Mouse (Mus musculus) testis, adult 2 months (tissue): Measurements from ENCODE around the gene Gcsh. TPM values are rescaled to one million over a fixed set of nuclear protein-coding genes. Genes with fewer than 3 reads are reported as not detected.

ENCODE experiments used
- H3K27ac ChIP-seq: fragments of 200-500 bp; 2 replicates; pipeline ENCODE4 v1.5.1; 2012; ENCODE audit warnings: low read depth, low read length; ENCODE audit not compliant: control insufficient read depth, insufficient read depth
- H3K27me3 ChIP-seq: fragments of 200-500 bp; 2 replicates; pipeline ENCODE4 v1.6.1; 2012; ENCODE audit warnings: mild to moderate bottlenecking, low read length, moderate library complexity; ENCODE audit not compliant: control insufficient read depth, insufficient read depth
- H3K36me3 ChIP-seq: fragments of 200-500 bp; 2 replicates; pipeline ENCODE4 v1.6.1; 2012; ENCODE audit warnings: mild to moderate bottlenecking, low read length; ENCODE audit not compliant: control insufficient read depth, insufficient read depth
- H3K4me1 ChIP-seq: fragments of 200-500 bp; 2 replicates; pipeline ENCODE4 v1.6.1; 2012; ENCODE audit warnings: low read length; ENCODE audit not compliant: control insufficient read depth, insufficient read depth
- H3K4me3 ChIP-seq: fragments of 200-500 bp; 2 replicates; pipeline ENCODE4 v1.5.1; 2012; ENCODE audit warnings: low read depth, mild to moderate bottlenecking, low read length, moderate library complexity, mixed read lengths; ENCODE audit not compliant: control insufficient read depth
- CTCF ChIP-seq: fragments of 200-500 bp; IDR thresholded peaks from 2 replicates; pipeline ENCODE4 v1.5.1; 2012; ENCODE audit warnings: low read depth, mild to moderate bottlenecking, inconsistent platforms, low read length, moderate library complexity; ENCODE audit not compliant: control insufficient read depth, insufficient read depth, insufficient replicate concordance
- POLR2A ChIP-seq: fragments of 200-500 bp; IDR thresholded peaks from 2 replicates; pipeline ENCODE4 v1.6.1; 2012; ENCODE audit warnings: low read depth, mild to moderate bottlenecking, inconsistent platforms, low read length, moderate library complexity; ENCODE audit not compliant: control insufficient read depth
- polyA plus RNA-seq: library from polyadenylated mRNA; depleted of rRNA; stranded (reverse); fragments of >200 nt; gene quantifications from 2 replicates; pipeline ENCODE4 v1.2.3, GENCODE M21; 2012

Gcsh gene
- polyA plus RNA-seq, 1 experiment: 7.3 TPM

DNA sequence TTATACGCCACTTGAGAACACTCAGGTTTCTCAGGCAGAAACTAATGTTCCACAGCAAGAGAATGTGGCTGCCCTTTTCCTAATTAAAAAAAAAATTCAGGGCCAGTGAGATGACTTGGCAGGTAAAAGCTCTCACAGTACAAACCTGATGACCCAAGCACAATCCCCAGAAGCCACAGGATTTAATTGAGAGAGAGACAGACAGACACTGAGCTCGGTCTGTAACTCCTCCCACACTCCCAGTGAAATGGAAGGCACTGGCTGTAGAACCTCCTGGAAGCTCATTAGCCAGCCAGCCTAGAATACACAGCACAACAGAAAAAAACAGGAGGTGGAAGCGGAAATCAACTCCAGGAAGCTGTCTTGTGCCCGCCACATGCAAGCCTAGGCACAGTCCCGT lies 17.7 kb downstream of the Gcsh start:
- Histone ChIP-seq H3K27ac (no peak overlapping the region), H3K27me3 (no peaks in the 10 kb centered on the region), H3K4me3 (no peak overlapping the region), H3K4me1 (peaks cover 3% of the 10 kb centered on the region), H3K36me3 (peaks cover 4% of the 10 kb centered on the region)
- TF ChIP-seq POLR2A (no peak), CTCF (no peak)

- peaks cover 2% of the 10 kb centered on the region for H3K4me1 ChIP-seq
- H3K27ac ChIP-seq: no peak overlapping the region
- H3K36me3 ChIP-seq: peaks cover 4% of the 10 kb centered on the region
- H3K4me3 ChIP-seq: no peak overlapping the region
- TF ChIP-seq CTCF (no peak), POLR2A (no peak)
- no peaks in the 10 kb centered on the region for H3K27me3 ChIP-seq
Measured at GRCm38 (mm10) chr8:116975066-116975465, 18.3 kb downstream of the Gcsh start.

- no peak overlapping the region for H3K4me3 ChIP-seq
- TF ChIP-seq CTCF: no peak
- no peak for TF ChIP-seq POLR2A
- H3K27me3 ChIP-seq: no peaks in the 10 kb centered on the region
- H3K4me1 ChIP-seq: no peaks in the 10 kb centered on the region
- no peaks in the 10 kb centered on the region for H3K36me3 ChIP-seq
- H3K27ac ChIP-seq: no peak overlapping the region
Measured at GRCm38 (mm10) chr8:116969531-116969930, 23.8 kb downstream of the Gcsh start.

- H3K27ac ChIP-seq: no peak overlapping the region
- no peaks in the 10 kb centered on the region for H3K4me1 ChIP-seq
- H3K4me3 ChIP-seq: no peak overlapping the region
- H3K27me3 ChIP-seq: no peaks in the 10 kb centered on the region
- TF ChIP-seq CTCF (no peak), POLR2A (no peak)
- H3K36me3 ChIP-seq: no peaks in the 10 kb centered on the region; the same call in none of the 2 replicates
Measured at GRCm38 (mm10) chr8:116954415-116954814, 38.9 kb downstream of the Gcsh start.

DNA sequence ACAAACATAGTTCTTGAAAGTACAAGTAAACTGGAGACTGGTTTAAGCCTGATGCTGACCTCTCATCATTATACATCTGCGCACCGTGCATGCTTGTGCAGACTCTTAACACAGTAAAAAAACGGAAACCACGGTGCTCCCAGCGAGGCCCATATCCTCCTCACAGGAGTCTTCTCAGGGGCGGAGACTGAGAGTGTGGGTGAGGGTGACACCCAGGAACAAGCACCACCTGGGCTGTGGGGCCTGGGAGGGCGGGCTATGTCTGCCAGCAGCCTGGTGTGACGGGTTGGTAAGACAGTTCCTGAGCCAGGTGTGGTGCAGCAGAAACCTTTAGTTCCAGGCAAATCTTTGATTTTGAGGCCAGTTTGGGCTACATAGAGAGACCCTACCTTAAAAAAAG lies 40.9 kb downstream of the Gcsh start:
- H3K27ac ChIP-seq: no peak overlapping the region
- TF ChIP-seq POLR2A (no peak), CTCF (no peak)
- H3K4me1 ChIP-seq: no peaks in the 10 kb centered on the region
- no peak overlapping the region for H3K4me3 ChIP-seq
- H3K36me3 ChIP-seq: no peaks in the 10 kb centered on the region; the same call in none of the 2 replicates
- no peaks in the 10 kb centered on the region for H3K27me3 ChIP-seq

DNA sequence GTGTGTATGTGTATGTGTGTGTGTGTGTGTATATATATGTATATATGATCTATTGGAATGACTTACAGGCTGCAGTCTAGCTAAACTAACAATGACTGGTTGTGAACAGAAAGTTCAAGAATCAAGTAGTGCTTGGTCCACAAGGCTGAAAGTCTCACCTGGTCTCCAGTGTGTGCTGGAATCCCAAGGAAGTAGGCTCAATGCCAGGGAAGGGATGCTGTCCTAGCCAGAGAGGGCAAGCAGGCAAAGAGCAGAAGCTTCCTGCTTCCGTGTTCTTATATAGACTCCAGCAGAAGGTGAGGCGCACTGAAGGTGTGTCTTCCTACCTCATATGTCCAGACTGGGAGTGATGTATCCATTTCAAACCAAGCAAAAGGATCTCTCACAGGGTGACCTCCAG lies 41.6 kb downstream of the Gcsh start:
- H3K4me1 ChIP-seq: no peaks in the 10 kb centered on the region
- no peak overlapping the region for H3K27ac ChIP-seq

DNA sequence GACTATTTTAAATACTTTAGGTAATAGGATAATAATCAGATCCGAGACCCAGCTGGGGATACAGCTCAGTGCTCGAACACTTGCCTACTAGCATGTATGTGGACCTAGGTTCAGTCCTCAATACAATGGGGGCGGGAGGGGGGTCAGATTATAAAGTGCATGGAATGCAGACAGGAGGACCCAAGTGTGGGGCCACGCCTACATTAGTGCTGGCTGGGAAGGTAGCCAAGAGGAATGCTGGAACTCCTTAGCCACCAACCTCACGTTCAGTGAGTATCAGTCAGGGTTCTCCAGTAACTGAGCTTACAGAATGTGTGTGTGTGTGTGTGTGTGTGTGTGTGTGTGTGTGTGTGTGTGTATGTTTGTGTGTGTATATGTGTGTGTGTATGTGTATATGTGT lies 42.0 kb downstream of the Gcsh start:
- TF ChIP-seq CTCF (no peak), POLR2A (no peak)
- Histone ChIP-seq H3K36me3 (no peaks in the 10 kb centered on the region; the same call in none of the 2 replicates), H3K4me1 (no peaks in the 10 kb centered on the region), H3K27me3 (no peaks in the 10 kb centered on the region), H3K4me3 (no peak overlapping the region), H3K27ac (no peak overlapping the region)

More for the DNA sequence above, 41.6 kb downstream of the Gcsh start:
- H3K36me3 ChIP-seq: no peaks in the 10 kb centered on the region; the same call in none of the 2 replicates
- H3K4me3 ChIP-seq: no peak overlapping the region
- TF ChIP-seq POLR2A (no peak), CTCF (no peak)
- H3K27me3 ChIP-seq: no peaks in the 10 kb centered on the region

GRCm38 (mm10) chr8:116947589-116947988 lies 45.7 kb downstream of the Gcsh start:
- Histone ChIP-seq H3K27me3 (no peaks in the 10 kb centered on the region), H3K36me3 (no peaks in the 10 kb centered on the region), H3K4me1 (peaks cover 15% of the 10 kb centered on the region), H3K4me3 (no peak overlapping the region), H3K27ac (no peak overlapping the region)
- TF ChIP-seq POLR2A: no peak
- no peak for TF ChIP-seq CTCF
